Mouse (Mus musculus): Measurements from ENCODE around the gene Gm10337. TPM values are rescaled to one million over a fixed set of nuclear protein-coding genes. Genes with fewer than 3 reads are reported as not detected.

Gm10337 gene
- polyA plus RNA-seq, 1 experiment from 2014 or later: 5.5 TPM

DNA sequence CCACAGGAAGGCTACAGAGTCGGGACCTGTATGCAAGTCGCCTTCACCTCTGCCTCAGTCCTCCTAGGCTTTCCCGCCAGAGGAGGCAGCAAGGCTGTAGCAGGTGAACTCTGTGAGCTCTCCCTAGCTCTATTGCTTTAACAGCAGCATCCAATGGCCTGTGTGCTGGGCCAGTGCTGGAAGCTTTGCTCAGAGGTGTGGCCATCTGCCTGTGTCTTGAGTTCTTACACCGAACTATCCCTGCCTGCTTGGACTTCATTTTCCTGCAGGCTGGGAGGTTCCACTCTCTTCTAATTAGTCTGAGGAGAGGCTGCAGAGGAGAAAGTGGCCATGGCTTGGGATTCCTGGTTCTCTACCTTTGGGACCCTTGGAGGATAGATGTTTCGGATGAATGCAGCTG is 8.5 kb downstream of the Gm10337 start:
- 38% methylated on average over 5 of the region's 5 CpGs for WGBS
- ATAC-seq: no peak
- 0 out of 2 replicates have a peak overlapping the region, but pooled peaks have one; percentile 72 for H3K27ac ChIP-seq (ENCODE audit: low read length)
- no peak overlapping the region for H3K4me2 ChIP-seq (ENCODE audit: low read depth, low read length)
- H3K9ac ChIP-seq (ENCODE audit: low read depth, low read length): 0 out of 2 replicates have a peak overlapping the region, but pooled peaks have one; percentile 35
- no peaks in the 10 kb centered on the region for H3K36me3 ChIP-seq (ENCODE audit: control insufficient read depth, insufficient read depth, low read length)
- H3K4me3 ChIP-seq (ENCODE audit: low read length): no peak overlapping the region
- H3K27me3 ChIP-seq (replicated peaks; ENCODE audit: control insufficient read depth, insufficient read depth, low read length): no peaks in the 10 kb centered on the region
- no peaks in the 10 kb centered on the region for H3K9me3 ChIP-seq (ENCODE audit: control insufficient read depth, low read length)
- peaks cover 20% of the 10 kb centered on the region for H3K4me1 ChIP-seq (ENCODE audit: control insufficient read depth, insufficient read depth, low read length)

DNA sequence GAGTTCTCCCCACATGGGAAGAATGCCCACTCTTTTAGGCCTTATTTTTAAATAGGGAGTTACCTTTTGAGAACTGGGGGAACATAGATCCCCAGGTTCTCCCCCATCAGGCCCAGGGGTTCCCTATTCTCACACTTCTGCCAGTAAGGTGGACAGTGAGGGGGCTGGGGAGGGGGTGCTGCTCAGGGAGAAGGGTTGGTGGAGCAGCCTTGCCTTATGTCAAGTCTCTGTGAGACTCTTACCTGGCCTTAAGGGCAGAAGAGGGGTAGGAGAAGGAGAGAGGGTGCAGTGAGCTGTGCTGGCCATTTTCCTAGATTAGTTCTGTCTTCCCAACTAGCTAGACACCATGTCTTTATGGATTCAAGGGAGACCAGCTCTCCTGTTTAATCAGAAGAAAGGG is 8.9 kb downstream of the Gm10337 start:
- Histone ChIP-seq H3K27ac (ENCODE audit: low read length) (no peak overlapping the region), H3K9me3 (ENCODE audit: control insufficient read depth, low read length) (no peaks in the 10 kb centered on the region), H3K27me3 (replicated peaks; ENCODE audit: control insufficient read depth, insufficient read depth, low read length) (no peaks in the 10 kb centered on the region), H3K36me3 (ENCODE audit: control insufficient read depth, insufficient read depth, low read length) (no peaks in the 10 kb centered on the region), H3K9ac (ENCODE audit: low read depth, low read length) (no peak overlapping the region), H3K4me1 (ENCODE audit: control insufficient read depth, insufficient read depth, low read length) (peaks cover 20% of the 10 kb centered on the region), H3K4me2 (ENCODE audit: low read depth, low read length) (no peak overlapping the region), H3K4me3 (ENCODE audit: low read length) (no peak overlapping the region)
- no peak for ATAC-seq

GRCm38 (mm10) chr15:102513004-102513403 is 9.5 kb downstream of the Gm10337 start:
- peaks cover 20% of the 10 kb centered on the region for H3K4me1 ChIP-seq (ENCODE audit: control insufficient read depth, insufficient read depth, low read length)
- H3K27me3 ChIP-seq (replicated peaks; ENCODE audit: control insufficient read depth, insufficient read depth, low read length): no peaks in the 10 kb centered on the region
- H3K9ac ChIP-seq (ENCODE audit: low read depth, low read length): no peak overlapping the region
- no peak overlapping the region for H3K4me3 ChIP-seq (ENCODE audit: low read length)
- no peaks in the 10 kb centered on the region for H3K36me3 ChIP-seq (ENCODE audit: control insufficient read depth, insufficient read depth, low read length)
- ATAC-seq: no peak
- no peaks in the 10 kb centered on the region for H3K9me3 ChIP-seq (ENCODE audit: control insufficient read depth, low read length)
- WGBS: 80% methylated on average over 3 of the region's 3 CpGs
- no peak overlapping the region for H3K27ac ChIP-seq (ENCODE audit: low read length)
- no peak overlapping the region for H3K4me2 ChIP-seq (ENCODE audit: low read depth, low read length)

DNA sequence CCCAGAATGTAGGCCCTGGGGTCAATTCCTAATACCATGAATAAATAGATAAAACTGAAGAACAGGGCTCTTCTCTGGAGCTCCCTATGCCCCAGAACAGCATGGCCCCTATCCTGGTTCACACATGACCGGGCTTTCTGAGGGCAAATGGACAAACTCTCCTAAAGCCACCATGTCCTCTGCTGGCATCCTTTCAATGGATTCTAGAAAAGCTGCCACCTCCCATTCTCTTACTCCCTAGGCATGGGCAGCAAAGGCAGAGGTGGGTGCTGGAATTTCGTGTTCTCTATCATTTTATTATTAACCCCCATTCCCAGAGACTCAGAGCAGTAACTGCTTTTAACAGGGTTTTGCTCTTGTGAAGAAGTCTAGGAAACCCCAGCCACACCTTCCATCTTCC is 11.7 kb downstream of the Gm10337 start:
- Histone ChIP-seq H3K4me1 (ENCODE audit: control insufficient read depth, insufficient read depth, low read length) (peaks cover 31% of the 10 kb centered on the region), H3K27me3 (replicated peaks; ENCODE audit: control insufficient read depth, insufficient read depth, low read length) (no peaks in the 10 kb centered on the region), H3K9me3 (ENCODE audit: control insufficient read depth, low read length) (no peaks in the 10 kb centered on the region), H3K27ac (ENCODE audit: low read length) (no peak overlapping the region), H3K4me3 (ENCODE audit: low read length) (no peak overlapping the region), H3K4me2 (ENCODE audit: low read depth, low read length) (no peak overlapping the region), H3K36me3 (ENCODE audit: control insufficient read depth, insufficient read depth, low read length) (no peaks in the 10 kb centered on the region), H3K9ac (ENCODE audit: low read depth, low read length) (no peak overlapping the region)
- WGBS: 90% methylated on average over 2 of the region's 2 CpGs
- ATAC-seq: no peak

DNA sequence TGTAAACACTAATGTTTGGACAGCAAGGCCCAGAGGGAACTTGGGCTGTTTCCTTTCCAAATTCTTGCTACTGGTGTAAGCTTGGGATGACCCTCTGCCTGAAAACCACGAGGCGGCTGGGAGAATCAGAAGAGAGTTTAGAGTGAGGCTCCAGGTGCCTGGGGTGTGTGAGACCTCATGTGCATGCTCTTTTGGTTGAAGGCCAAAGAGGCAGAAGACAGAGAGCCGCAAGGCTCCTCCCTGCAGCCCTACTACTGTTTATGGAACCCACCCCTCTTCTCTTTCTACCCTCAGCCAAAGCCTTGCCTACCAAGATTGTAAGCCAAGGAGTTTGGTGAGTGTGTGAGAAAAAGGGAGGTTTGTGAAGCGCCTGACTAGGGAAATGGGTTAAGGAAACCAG is 12.3 kb downstream of the Gm10337 start:
- Histone ChIP-seq H3K27me3 (replicated peaks; ENCODE audit: control insufficient read depth, insufficient read depth, low read length) (no peaks in the 10 kb centered on the region), H3K4me2 (ENCODE audit: low read depth, low read length) (peak overlapping the region; percentile 92), H3K4me3 (ENCODE audit: low read length) (peak overlapping the region; percentile 71), H3K4me1 (ENCODE audit: control insufficient read depth, insufficient read depth, low read length) (peaks cover 34% of the 10 kb centered on the region), H3K9ac (ENCODE audit: low read depth, low read length) (peak overlapping the region; percentile 74; the same call in 1 of the 2 replicates), H3K9me3 (ENCODE audit: control insufficient read depth, low read length) (no peaks in the 10 kb centered on the region), H3K36me3 (ENCODE audit: control insufficient read depth, insufficient read depth, low read length) (no peaks in the 10 kb centered on the region), H3K27ac (ENCODE audit: low read length) (no peak overlapping the region; the same call in 1 of the 2 replicates)
- 56% methylated on average over 4 of the region's 4 CpGs for WGBS
- no peak for ATAC-seq

DNA sequence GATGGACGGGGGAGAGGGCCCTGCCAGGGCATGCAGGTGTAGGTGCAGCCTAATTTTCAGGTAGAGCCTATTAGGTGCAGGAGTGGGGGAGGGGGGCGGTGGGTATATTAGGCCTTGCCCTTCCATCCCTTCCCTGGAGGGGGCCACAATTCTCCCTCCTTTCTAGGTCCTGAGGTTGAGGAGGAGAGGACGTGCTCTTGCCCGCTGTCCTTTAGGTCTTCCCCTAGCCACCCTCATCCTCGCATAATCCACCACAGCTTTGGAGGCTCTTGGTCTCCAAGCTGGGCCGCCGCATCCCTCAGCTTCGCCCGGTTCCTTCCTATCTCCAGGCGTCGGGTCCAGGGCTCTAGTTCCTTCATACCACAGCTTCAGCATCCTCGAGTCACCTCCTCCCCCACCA is 12.8 kb downstream of the Gm10337 start:
- H3K9me3 ChIP-seq (ENCODE audit: control insufficient read depth, low read length): no peaks in the 10 kb centered on the region
- peak overlapping the region; percentile 69 for H3K27ac ChIP-seq (ENCODE audit: low read length)
- H3K9ac ChIP-seq (ENCODE audit: low read depth, low read length): peak overlapping the region; percentile 74
- H3K4me3 ChIP-seq (ENCODE audit: low read length): peak overlapping the region; percentile 71
- H3K27me3 ChIP-seq (replicated peaks; ENCODE audit: control insufficient read depth, insufficient read depth, low read length): no peaks in the 10 kb centered on the region
- H3K36me3 ChIP-seq (ENCODE audit: control insufficient read depth, insufficient read depth, low read length): no peaks in the 10 kb centered on the region
- 5% methylated on average over 12 of the region's 12 CpGs for WGBS
- peaks cover 30% of the 10 kb centered on the region for H3K4me1 ChIP-seq (ENCODE audit: control insufficient read depth, insufficient read depth, low read length)
- ATAC-seq: no peak
- peak overlapping the region; percentile 92 for H3K4me2 ChIP-seq (ENCODE audit: low read depth, low read length)

DNA sequence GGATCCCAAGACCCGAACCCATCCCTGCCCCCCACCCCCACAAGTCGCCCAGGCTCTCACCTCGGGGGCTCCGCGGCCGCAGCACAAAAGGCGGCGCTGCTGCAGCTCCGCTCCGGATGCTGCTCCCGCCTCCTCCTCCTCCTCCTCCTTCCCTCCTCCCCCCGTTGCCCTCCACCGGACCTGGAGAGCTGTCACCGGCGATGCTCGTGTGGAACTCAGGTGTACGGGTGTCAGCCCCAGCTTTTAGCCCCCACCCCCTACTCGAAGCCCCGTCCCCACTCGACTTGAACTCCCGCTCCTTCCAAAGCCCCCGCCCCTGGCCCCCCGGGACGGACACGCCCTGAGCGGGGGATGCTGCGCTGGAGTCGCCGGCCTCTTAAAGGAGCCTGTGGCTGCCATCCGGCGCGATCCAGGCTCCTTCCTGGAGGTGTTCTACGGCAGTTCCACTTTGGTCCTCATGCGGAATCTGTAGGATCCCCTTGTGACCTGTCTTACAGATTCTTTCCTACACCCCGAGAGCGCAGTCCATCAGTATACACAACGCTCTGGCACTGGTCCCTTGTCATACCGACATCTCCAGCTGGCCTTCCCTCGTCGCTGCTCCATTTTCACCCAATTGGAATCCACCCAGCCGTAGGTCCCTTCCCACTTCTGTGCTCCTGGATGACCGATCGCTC is 13.3 kb downstream of the Gm10337 start, which contains the start of gene Map3k12:
Gene Map3k12 (minus strand): TSS at position 337 of the 677 bp plus-strand sequence.
- Histone ChIP-seq H3K4me1 (ENCODE audit: control insufficient read depth, insufficient read depth, low read length) (peaks cover 25% of the 10 kb centered on the region), H3K9me3 (ENCODE audit: control insufficient read depth, low read length) (no peaks in the 10 kb centered on the region), H3K27ac (ENCODE audit: low read length) (peak within 1 kb of the TSS; percentile 100), H3K4me2 (ENCODE audit: low read depth, low read length) (peak within 1 kb of the TSS; percentile 92), H3K27me3 (replicated peaks; ENCODE audit: control insufficient read depth, insufficient read depth, low read length) (no peaks in the 10 kb centered on the region), H3K9ac (ENCODE audit: low read depth, low read length) (peak within 1 kb of the TSS; percentile 74), H3K4me3 (ENCODE audit: low read length) (peak within 1 kb of the TSS; percentile 71), H3K36me3 (ENCODE audit: control insufficient read depth, insufficient read depth, low read length) (no peaks in the 10 kb centered on the region)
- no peak for ATAC-seq
- under 1% methylated on average over 43 of the region's 43 CpGs for WGBS

DNA sequence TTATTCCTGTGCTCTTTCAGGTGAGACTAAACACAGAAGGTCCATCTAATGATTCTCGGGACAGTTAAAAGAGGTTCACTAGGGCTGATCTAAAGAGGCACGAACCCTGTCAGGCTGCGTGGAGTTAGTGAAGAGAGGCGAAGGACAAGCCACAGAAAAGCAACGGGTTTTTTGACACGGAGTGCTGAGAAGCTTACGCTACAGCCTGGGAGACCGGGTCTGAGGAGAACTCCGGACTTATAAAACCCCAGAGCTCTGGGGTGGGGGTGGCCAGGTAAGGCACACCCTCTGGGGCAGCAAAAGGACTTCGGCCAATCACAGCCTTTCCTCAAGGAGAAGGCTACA is 14.1 kb downstream of the Gm10337 start:
- peak overlapping the region; percentile 69 for H3K27ac ChIP-seq (ENCODE audit: low read length)
- H3K27me3 ChIP-seq (replicated peaks; ENCODE audit: control insufficient read depth, insufficient read depth, low read length): no peaks in the 10 kb centered on the region
- H3K4me1 ChIP-seq (ENCODE audit: control insufficient read depth, insufficient read depth, low read length): peaks cover 19% of the 10 kb centered on the region
- H3K4me2 ChIP-seq (ENCODE audit: low read depth, low read length): peak overlapping the region; percentile 92
- WGBS: under 1% methylated on average over 10 of the region's 10 CpGs
- H3K4me3 ChIP-seq (ENCODE audit: low read length): peak overlapping the region; percentile 71
- peak overlapping the region; percentile 74 for H3K9ac ChIP-seq (ENCODE audit: low read depth, low read length)
- no peaks in the 10 kb centered on the region for H3K9me3 ChIP-seq (ENCODE audit: control insufficient read depth, low read length)
- ATAC-seq: no peak
- H3K36me3 ChIP-seq (ENCODE audit: control insufficient read depth, insufficient read depth, low read length): no peaks in the 10 kb centered on the region

GRCm38 (mm10) chr15:102517976-102518858 is 14.7 kb downstream of the Gm10337 start, which contains the start of gene Tarbp2:
Gene Tarbp2 (plus strand): TSS chr15:102518192.
- Histone ChIP-seq H3K9me3 (ENCODE audit: control insufficient read depth, low read length) (no peaks in the 10 kb centered on the region), H3K9ac (ENCODE audit: low read depth, low read length) (peak within 1 kb of the TSS; percentile 94), H3K4me2 (ENCODE audit: low read depth, low read length) (peak within 1 kb of the TSS; percentile 92), H3K27ac (ENCODE audit: low read length) (peak within 1 kb of the TSS; percentile 100), H3K4me3 (ENCODE audit: low read length) (peak within 1 kb of the TSS; percentile 71), H3K27me3 (replicated peaks; ENCODE audit: control insufficient read depth, insufficient read depth, low read length) (no peaks in the 10 kb centered on the region), H3K36me3 (ENCODE audit: control insufficient read depth, insufficient read depth, low read length) (no peaks in the 10 kb centered on the region), H3K4me1 (ENCODE audit: control insufficient read depth, insufficient read depth, low read length) (peaks cover 19% of the 10 kb centered on the region)
- WGBS: under 1% methylated on average over 60 of the region's 60 CpGs
- peak; percentile 94 for ATAC-seq
